Comparison of ENCODE assay signal across 12 mouse cellular contexts in genomic region chr10:111410121-111410520, GRCm38 (mm10).
"Had no signal": no experiment of that assay in that cellular context is flagged by ENCODE, and none has a peak within 500 bp of the region (broad histone marks: within the 10 kb centered on the region; RNA-seq: fewer than 3 reads in every experiment).

No protein-coding gene starts in this region.

- H3K9ac ChIP-seq: limb, embryonic 15.5 days; liver, embryonic 12.5 days; midbrain, embryonic 12.5 days; neural tube, embryonic 13.5 days had no signal

- H3K9me3 ChIP-seq: limb, embryonic 15.5 days; liver, embryonic 12.5 days; midbrain, embryonic 12.5 days; neural tube, embryonic 13.5 days had no signal

- H3K27ac ChIP-seq: left cerebral cortex, adult 2 months; limb, embryonic 15.5 days; liver, embryonic 12.5 days; midbrain, embryonic 12.5 days; neural tube, embryonic 13.5 days had no signal

- DNase-seq: kidney, adult 2 months; kidney, postnatal 14 days; right cerebral cortex, adult 18-20 months; thymus, adult 18-20 months; thymus, postnatal 14 days had no signal

- H3K27me3 ChIP-seq: limb, embryonic 15.5 days; liver, embryonic 12.5 days; midbrain, embryonic 12.5 days; neural tube, embryonic 13.5 days had no signal

- H3K4me1 ChIP-seq: limb, embryonic 15.5 days; midbrain, embryonic 12.5 days; neural tube, embryonic 13.5 days had no signal

- H3K4me2 ChIP-seq: limb, embryonic 15.5 days; liver, embryonic 12.5 days; midbrain, embryonic 12.5 days; neural tube, embryonic 13.5 days had no signal

- H3K4me3 ChIP-seq: left cerebral cortex, adult 2 months; limb, embryonic 15.5 days; liver, embryonic 12.5 days; midbrain, embryonic 12.5 days; neural tube, embryonic 13.5 days had no signal

- H3K36me3 ChIP-seq: limb, embryonic 15.5 days; liver, embryonic 12.5 days; midbrain, embryonic 12.5 days; neural tube, embryonic 13.5 days had no signal

- ATAC-seq: intestine, embryonic 16.5 days; liver, embryonic 12.5 days; midbrain, embryonic 16.5 days had no signal
